Mouse (Mus musculus): ENCODE data around the gene Ddx41. TPM values are rescaled to one million over a fixed set of nuclear protein-coding genes. Genes with fewer than 3 reads are reported as not detected.
A peak's percentile ranks its signal among the peaks of the same experiment; 100 is the strongest.

Gene Ddx41
- total and polyA plus RNA-seq, 2 experiments from 2014 or later, result 16.3 to 30.4 TPM

- Histone ChIP-seq H3K4me2 (ENCODE audit: low read depth, low read length) (peak overlapping the region; percentile 84), H3K9me3 (replicated peaks; ENCODE audit: control insufficient read depth, low read length) (no peaks in the 10 kb centered on the region), H3K27ac (ENCODE audit: low read depth) (peak overlapping the region; percentile 94), H3K9ac (replicated peaks; ENCODE audit: low read depth, low read length) (0 out of 2 replicates have a peak overlapping the region, but pooled peaks have one; percentile 3), H3K4me3 (ENCODE audit: low read depth, low read length) (peak overlapping the region; percentile 88), H3K4me1 (ENCODE audit: control insufficient read depth, insufficient read depth) (peaks cover 27% of the 10 kb centered on the region), H3K27me3 (ENCODE audit: control insufficient read depth, insufficient read depth, low read length) (peaks cover 35% of the 10 kb centered on the region), H3K36me3 (replicated peaks; ENCODE audit: control insufficient read depth, insufficient read depth, low read length) (peaks cover 46% of the 10 kb centered on the region)
- ATAC-seq (ENCODE audit: insufficient read depth, low read depth) (peak; percentile 73), DNase-seq (ENCODE audit: low spot score) (peak; percentile 88)
- peak; percentile 62 for TF ChIP-seq EP300 (IDR thresholded peaks at IDR 0.05; ENCODE audit: low read depth)
- no peak; the same call in 1 of the 2 replicates for TF ChIP-seq CTCF (IDR thresholded peaks at IDR 0.05; ENCODE audit: low read depth)
- WGBS, result 8% methylated on average over 6 of the region's 6 CpGs
Observed at GRCm38 (mm10) chr13:55510668-55511491, 25.6 kb downstream of the Ddx41 start.

DNA sequence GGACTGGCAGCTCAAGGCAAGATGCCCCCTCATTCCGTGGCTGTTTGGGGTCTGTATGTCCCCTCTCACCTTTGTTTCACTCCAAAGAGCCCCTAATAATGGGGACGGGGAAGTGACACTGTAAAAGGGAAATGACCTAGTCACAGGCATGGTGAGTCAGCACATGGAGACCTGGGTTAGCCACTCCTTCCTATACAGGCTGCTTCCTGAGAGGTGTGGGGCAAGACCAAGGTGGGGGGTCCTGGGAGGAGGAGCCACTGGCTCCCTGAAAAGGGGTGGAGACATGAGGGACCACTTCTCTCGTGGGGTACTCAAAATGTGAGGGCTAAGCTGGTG is 26.2 kb downstream of the Ddx41 start:
- peaks cover 52% of the 10 kb centered on the region for H3K36me3 ChIP-seq (replicated peaks; ENCODE audit: control insufficient read depth, insufficient read depth, low read length)
- H3K9me3 ChIP-seq (replicated peaks; ENCODE audit: control insufficient read depth, low read length), result no peaks in the 10 kb centered on the region
- DNase-seq (ENCODE audit: low spot score) (no peak), ATAC-seq (ENCODE audit: insufficient read depth, low read depth) (no peak)
- 42% methylated on average over 3 of the region's 3 CpGs for WGBS
- 0 out of 2 replicates have a peak overlapping the region, but pooled peaks have one; percentile 3 for H3K9ac ChIP-seq (replicated peaks; ENCODE audit: low read depth, low read length)
- H3K4me2 ChIP-seq (ENCODE audit: low read depth, low read length), result peak overlapping the region; percentile 84
- peaks cover 29% of the 10 kb centered on the region for H3K27me3 ChIP-seq (ENCODE audit: control insufficient read depth, insufficient read depth, low read length)
- H3K27ac ChIP-seq (ENCODE audit: low read depth), result peak overlapping the region; percentile 94
- TF ChIP-seq CTCF (IDR thresholded peaks at IDR 0.05; ENCODE audit: low read depth) (no peak), EP300 (IDR thresholded peaks at IDR 0.05; ENCODE audit: low read depth) (no peak)
- H3K4me1 ChIP-seq (ENCODE audit: control insufficient read depth, insufficient read depth), result peaks cover 27% of the 10 kb centered on the region
- H3K4me3 ChIP-seq (ENCODE audit: low read depth, low read length), result peak overlapping the region; percentile 8; the same call in 1 of the 2 replicates

DNA sequence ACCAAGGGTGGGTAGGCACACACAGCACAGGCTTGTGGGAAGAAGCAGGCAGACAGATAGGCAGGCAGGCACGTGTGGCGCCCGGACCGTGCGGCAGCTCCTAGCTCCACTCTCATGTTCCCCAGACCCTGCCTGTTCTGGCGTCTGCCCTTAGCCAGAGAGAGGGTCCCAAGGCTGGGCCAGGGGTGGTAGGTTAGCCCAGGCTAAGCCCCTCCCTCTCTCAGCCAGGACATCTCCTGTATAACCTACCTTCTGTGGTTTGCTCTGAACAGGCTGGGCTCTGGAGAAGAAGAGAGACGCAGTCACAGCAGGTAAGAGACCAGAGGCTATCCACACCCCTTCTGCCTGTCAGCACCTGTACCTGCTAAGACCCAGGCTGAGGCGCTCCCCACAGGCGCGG is 27.9 kb downstream of the Ddx41 start:
- Histone ChIP-seq H3K4me3 (ENCODE audit: low read depth, low read length) (no peak overlapping the region), H3K27me3 (ENCODE audit: control insufficient read depth, insufficient read depth, low read length) (0 out of 2 replicates have a peak, but pooled peaks cover 21% of the 10 kb centered on the region), H3K4me1 (ENCODE audit: control insufficient read depth, insufficient read depth) (peaks cover 27% of the 10 kb centered on the region), H3K36me3 (replicated peaks; ENCODE audit: control insufficient read depth, insufficient read depth, low read length) (peaks cover 69% of the 10 kb centered on the region), H3K27ac (ENCODE audit: low read depth) (no peak overlapping the region), H3K9me3 (replicated peaks; ENCODE audit: control insufficient read depth, low read length) (no peaks in the 10 kb centered on the region), H3K9ac (replicated peaks; ENCODE audit: low read depth, low read length) (no peak overlapping the region), H3K4me2 (ENCODE audit: low read depth, low read length) (no peak overlapping the region)
- no peak for DNase-seq (ENCODE audit: low spot score)
- no peak for ATAC-seq (ENCODE audit: insufficient read depth, low read depth)
- TF ChIP-seq EP300 (IDR thresholded peaks at IDR 0.05; ENCODE audit: low read depth), result no peak
- WGBS, result 94% methylated on average over 10 of the region's 10 CpGs

DNA sequence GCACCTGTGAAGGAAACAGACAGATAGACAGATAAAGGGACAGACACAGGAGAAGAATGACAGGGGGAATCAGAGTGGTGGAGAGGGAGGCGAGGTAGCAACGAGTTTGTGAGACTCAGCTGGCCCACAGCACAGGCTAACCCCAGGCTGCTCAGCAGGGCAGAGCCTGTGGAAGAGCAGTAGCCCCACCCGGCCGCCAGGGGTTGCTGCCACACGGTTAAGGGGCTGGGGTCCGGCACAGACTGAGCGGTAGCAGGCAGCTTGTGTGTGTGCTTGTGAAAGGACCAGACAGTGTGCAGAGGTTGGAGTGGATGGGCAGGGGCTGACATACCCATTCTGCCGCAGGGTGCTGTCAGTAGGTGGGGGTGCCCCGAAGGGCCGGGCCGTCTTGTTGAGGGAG is 28.6 kb downstream of the Ddx41 start:
- H3K4me1 ChIP-seq (ENCODE audit: control insufficient read depth, insufficient read depth), result peaks cover 27% of the 10 kb centered on the region
- no peak for TF ChIP-seq CTCF (IDR thresholded peaks at IDR 0.05; ENCODE audit: low read depth)
- TF ChIP-seq EP300 (IDR thresholded peaks at IDR 0.05; ENCODE audit: low read depth), result no peak
- WGBS, result 71% methylated on average over 11 of the region's 11 CpGs

GRCm38 (mm10) chr13:55506697-55507096 is 29.8 kb downstream of the Ddx41 start:
- TF ChIP-seq EP300 (IDR thresholded peaks at IDR 0.05; ENCODE audit: low read depth) (no peak), CTCF (IDR thresholded peaks at IDR 0.05; ENCODE audit: low read depth) (no peak)
- no peak overlapping the region for H3K9ac ChIP-seq (replicated peaks; ENCODE audit: low read depth, low read length)
- H3K36me3 ChIP-seq (replicated peaks; ENCODE audit: control insufficient read depth, insufficient read depth, low read length), result peaks cover 84% of the 10 kb centered on the region
- H3K4me2 ChIP-seq (ENCODE audit: low read depth, low read length), result no peak overlapping the region
- no peaks in the 10 kb centered on the region for H3K9me3 ChIP-seq (replicated peaks; ENCODE audit: control insufficient read depth, low read length)
- 0 out of 2 replicates have a peak, but pooled peaks cover 21% of the 10 kb centered on the region for H3K27me3 ChIP-seq (ENCODE audit: control insufficient read depth, insufficient read depth, low read length)
- H3K4me3 ChIP-seq (ENCODE audit: low read depth, low read length), result no peak overlapping the region
- ATAC-seq (ENCODE audit: insufficient read depth, low read depth), result no peak
- DNase-seq (ENCODE audit: low spot score), result no peak
- 80% methylated on average over 10 of the region's 10 CpGs for WGBS
- no peak overlapping the region for H3K27ac ChIP-seq (ENCODE audit: low read depth)
- H3K4me1 ChIP-seq (ENCODE audit: control insufficient read depth, insufficient read depth), result peaks cover 21% of the 10 kb centered on the region

More for the DNA sequence above, 28.6 kb downstream of the Ddx41 start:
- DNase-seq (ENCODE audit: low spot score), result no peak
- H3K27me3 ChIP-seq (ENCODE audit: control insufficient read depth, insufficient read depth, low read length), result 0 out of 2 replicates have a peak, but pooled peaks cover 21% of the 10 kb centered on the region
- no peak overlapping the region for H3K4me2 ChIP-seq (ENCODE audit: low read depth, low read length)
- peaks cover 76% of the 10 kb centered on the region for H3K36me3 ChIP-seq (replicated peaks; ENCODE audit: control insufficient read depth, insufficient read depth, low read length)
- H3K9me3 ChIP-seq (replicated peaks; ENCODE audit: control insufficient read depth, low read length), result no peaks in the 10 kb centered on the region
- H3K27ac ChIP-seq (ENCODE audit: low read depth), result no peak overlapping the region
- no peak overlapping the region for H3K9ac ChIP-seq (replicated peaks; ENCODE audit: low read depth, low read length)
- ATAC-seq (ENCODE audit: insufficient read depth, low read depth), result no peak
- H3K4me3 ChIP-seq (ENCODE audit: low read depth, low read length), result no peak overlapping the region

Measured in heart, postnatal 0 days (tissue).